Mouse (Mus musculus) gastrocnemius, postnatal 25 days (tissue): Measurements from ENCODE around the gene Krt6b. TPM values are rescaled to one million over a fixed set of nuclear protein-coding genes. Genes with fewer than 3 reads are reported as not detected.
"Not testable (repeated sequence)": the region's sequence is repeated elsewhere in the genome, so short reads cannot be mapped to it uniquely, and the experiment has no call there.

Source experiments
- DNase-seq: peaks from one replicate; pipeline ENCODE4 v3.0.0; 2022
- long read RNA-seq, 2 experiments: library from polyadenylated mRNA; stranded (forward); transcript quantifications; one replicate each; pipeline ENCODE4 v2.0.0; 2021
- total RNA-seq, 2 experiments: library from RNA; stranded (reverse); gene quantifications; 1 replicate in 1 of 2; 2 replicates in 1 of 2; pipeline ENCODE4 v1.2.3; 2021

Krt6b gene
- not detected for total RNA-seq
- long read RNA-seq, experiment 1 = 0 reads
- long read RNA-seq, experiment 2 = 0 reads

- DNase-seq = no peak
Measured at GRCm38 (mm10) chr15:101680187-101680586, at the start of gene Krt6b. TSS of gene Krt6b (minus strand) at chr15:101680287.

GRCm38 (mm10) chr15:101724686-101725085 is 44.6 kb upstream of the Krt6b start:
- no peak for DNase-seq

- DNase-seq = no peak
Measured at GRCm38 (mm10) chr15:101715831-101716230, 35.7 kb upstream of the Krt6b start.

- no peak for DNase-seq
Measured at GRCm38 (mm10) chr15:101714356-101714755, 34.3 kb upstream of the Krt6b start.

- no peak for DNase-seq
Measured at GRCm38 (mm10) chr15:101713731-101714130, 33.6 kb upstream of the Krt6b start.

GRCm38 (mm10) chr15:101712720-101713119 is 32.6 kb upstream of the Krt6b start, which contains the start of gene Krt5:
TSS of gene Krt5 (minus strand) at chr15:101712898.
- no peak for DNase-seq

GRCm38 (mm10) chr15:101708683-101709082 is 28.6 kb upstream of the Krt6b start:
- DNase-seq = no peak

- DNase-seq = no peak
Measured at GRCm38 (mm10) chr15:101707454-101707853, 27.4 kb upstream of the Krt6b start.

- DNase-seq = no peak
Measured at GRCm38 (mm10) chr15:101704066-101704465, 24.0 kb upstream of the Krt6b start.

- DNase-seq = no peak
Measured at GRCm38 (mm10) chr15:101702380-101702779, 22.3 kb upstream of the Krt6b start.

GRCm38 (mm10) chr15:101699866-101700265 is 19.8 kb upstream of the Krt6b start:
- DNase-seq = no peak

GRCm38 (mm10) chr15:101699192-101699591 is 19.1 kb upstream of the Krt6b start:
- DNase-seq = no peak

GRCm38 (mm10) chr15:101697326-101698188 is 17.5 kb upstream of the Krt6b start:
- no peak for DNase-seq

- DNase-seq = no peak
Measured at GRCm38 (mm10) chr15:101694207-101694606, 14.1 kb upstream of the Krt6b start, which contains the start of gene Krt6a. TSS of gene Krt6a (minus strand) at chr15:101694307.

- DNase-seq = not testable (repeated sequence)
Measured at GRCm38 (mm10) chr15:101690460-101690859, 10.4 kb upstream of the Krt6b start.

- no peak for DNase-seq
Measured at GRCm38 (mm10) chr15:101688161-101688560, 8.1 kb upstream of the Krt6b start.

GRCm38 (mm10) chr15:101675978-101676377 is 4.1 kb downstream of the Krt6b start:
- no peak for DNase-seq

GRCm38 (mm10) chr15:101652736-101653265 is 27.3 kb downstream of the Krt6b start:
- no peak for DNase-seq

- DNase-seq = no peak
Measured at GRCm38 (mm10) chr15:101647280-101647679, 32.8 kb downstream of the Krt6b start, which contains the start of gene Gm5478. TSS of gene Gm5478 (minus strand) at chr15:101647380.

- no peak for DNase-seq
Measured at GRCm38 (mm10) chr15:101627884-101628283, 52.2 kb downstream of the Krt6b start, which contains the start of gene Gm5414. TSS of gene Gm5414 (minus strand) at chr15:101628188.
